13 mouse cellular contexts compared by ENCODE assay signal in genomic region chr4:136653019-136653418, GRCm38 (mm10). TPM values are rescaled to one million over a fixed set of nuclear protein-coding genes. Genes with fewer than 3 reads are reported as not detected.
DNase-seq lines count a peak whose midpoint lies in the region; ATAC-seq and TF ChIP-seq lines count a peak whose summit lies in the region.
"Had no signal": no experiment of that assay in that cellular context is flagged by ENCODE, and none has a peak within 500 bp of the region (broad histone marks: within the 10 kb centered on the region; RNA-seq: fewer than 3 reads in every experiment).

No protein-coding gene starts in this region.

- no peak overlapping the region for H3K4me2 ChIP-seq in heart, embryonic 13.5 days
- no peak overlapping the region for H3K4me2 ChIP-seq in midbrain, embryonic 12.5 days (replicated peaks)
- H3K4me2 ChIP-seq: limb, embryonic 13.5 days had no signal

- H3K36me3 ChIP-seq in heart, embryonic 13.5 days, result no peaks in the 10 kb centered on the region
- peaks cover 58% of the 10 kb centered on the region for H3K36me3 ChIP-seq in midbrain, embryonic 12.5 days

- intact Hi-C loops in heart, postnatal 10 days (cut with DNase I), result no loop called here

- peak overlapping the region; percentile 46; the same call in 1 of the 2 replicates for H3K27ac ChIP-seq in heart, embryonic 13.5 days (replicated peaks)
- H3K27ac ChIP-seq in midbrain, embryonic 12.5 days (replicated peaks), result peak overlapping the region; percentile 77
- H3K27ac ChIP-seq: limb, embryonic 13.5 days had no signal

- DNase-seq in heart, postnatal 10 days, result no peak
- DNase-seq in brain, embryonic 14.5 days (ENCODE audit: low read depth), result peak; percentile 15
- DNase-seq in Muller cell, postnatal 12 days (ENCODE audit: inconsistent ontology term), result no peak
- no peak for DNase-seq in lung, adult 2 months
- no peak for DNase-seq in gastrocnemius, postnatal 25 days
- DNase-seq: layer of hippocampus, adult 9-11 months had no signal

- H3K4me1 ChIP-seq in heart, embryonic 13.5 days, result peaks cover 29% of the 10 kb centered on the region
- H3K4me1 ChIP-seq in midbrain, embryonic 12.5 days, result peaks cover 26% of the 10 kb centered on the region
- no peaks in the 10 kb centered on the region for H3K4me1 ChIP-seq in lung, adult 2 months (ENCODE audit: control insufficient read depth, insufficient read depth, low read length)

- ATAC-seq in heart, embryonic 13.5 days (ENCODE audit: extremely low read depth, insufficient number of reproducible peaks, low FRiP score, low TSS enrichment), result no peak
- peak; percentile 30; the same call in 1 of the 2 replicates for ATAC-seq in granulocyte monocyte progenitor cell, adult 5-6 weeks (replicated peaks; ENCODE audit: poor library complexity, severe bottlenecking)
- no peak for ATAC-seq in midbrain, embryonic 12.5 days (ENCODE audit: low FRiP score, low read depth)
- ATAC-seq: CD4-positive, CD25-positive, alpha-beta regulatory T cell, adult 4 months had no signal

- peaks cover 32% of the 10 kb centered on the region for H3K27me3 ChIP-seq in heart, embryonic 13.5 days (replicated peaks)
- H3K27me3 ChIP-seq in midbrain, embryonic 12.5 days, result no peaks in the 10 kb centered on the region
- H3K27me3 ChIP-seq: limb, embryonic 13.5 days had no signal

- no peak for TF ChIP-seq POLR2A in brain, embryonic 14.5 days (IDR thresholded peaks at IDR 0.05; ENCODE audit: borderline replicate concordance, extremely low read depth, insufficient read depth, insufficient read length, poor library complexity, severe bottlenecking)
- TF ChIP-seq POLR2A in lung, adult 2 months (IDR thresholded peaks at IDR 0.05; ENCODE audit: borderline replicate concordance, extremely low read depth, low read depth, low read length), result no peak

- WGBS in heart, embryonic 13.5 days, result 60% methylated on average over 6 of the region's 6 CpGs
- 55% methylated on average over 6 of the region's 6 CpGs for WGBS in midbrain, embryonic 12.5 days
- 50% methylated on average over 6 of the region's 6 CpGs for WGBS in lung, adult 2 months

- H3K4me3 ChIP-seq in heart, embryonic 13.5 days, result no peak overlapping the region
- H3K4me3 ChIP-seq in midbrain, embryonic 12.5 days, result no peak overlapping the region
- H3K4me3 ChIP-seq in lung, adult 2 months (replicated peaks; ENCODE audit: extremely low read depth, low read depth, low read length), result no peak overlapping the region
- H3K4me3 ChIP-seq: limb, embryonic 13.5 days had no signal

- no peak for TF ChIP-seq CTCF in brain, embryonic 14.5 days (IDR thresholded peaks at IDR 0.05; ENCODE audit: borderline replicate concordance, extremely low read depth, insufficient read depth, insufficient read length)
- TF ChIP-seq CTCF in lung, adult 2 months (IDR thresholded peaks at IDR 0.05; ENCODE audit: insufficient read depth, low read length), result no peak

- H3K9me3 ChIP-seq in heart, embryonic 13.5 days, result no peaks in the 10 kb centered on the region
- H3K9me3 ChIP-seq in midbrain, embryonic 12.5 days, result no peaks in the 10 kb centered on the region
- H3K9me3 ChIP-seq: limb, embryonic 13.5 days had no signal

- H3K9ac ChIP-seq in heart, embryonic 13.5 days, result no peak overlapping the region
- H3K9ac ChIP-seq in midbrain, embryonic 12.5 days (replicated peaks), result no peak overlapping the region
- H3K9ac ChIP-seq: limb, embryonic 13.5 days had no signal

RNA-seq across cellular contexts. Expression of gene Lactbl1, which starts 30.6 kb away (rescaled TPM):
- not detected in 2 replicates for polyA plus RNA-seq in heart, embryonic 13.5 days (2015; fragmentation: Nextera tagmentation; extraction: Ambion mirVana)
- total RNA-seq in heart, postnatal 10 days (2021), result not detected
- polyA plus RNA-seq in brain, embryonic 14.5 days (2012; rRNA removed), result 0.06 and 0.08 TPM in 2 replicates
- 0.36 TPM in 1 of 2 replicates, not detected in the other for total RNA-seq in granulocyte monocyte progenitor cell, adult 5-6 weeks (2014; fragmentation: Nextera tagmentation)
- total RNA-seq in granulocyte monocyte progenitor cell, adult 5-6 weeks (2017), result 0.09 TPM in 1 of 2 replicates, not detected in the other
- polyA plus RNA-seq in midbrain, embryonic 12.5 days (2016; fragmentation: Nextera tagmentation; extraction: Ambion mirVana), result 0.05 and 0.12 TPM in 2 replicates
- 0.05 and 0.07 TPM in 2 replicates for polyA plus RNA-seq in lung, adult 2 months (2012; rRNA removed)
- not detected for total RNA-seq in gastrocnemius, postnatal 25 days (2021)
- polyA plus RNA-seq: intestine, embryonic 14.5 days had no signal

RNA-seq across cellular contexts. Expression of gene Tex46, which starts 42.8 kb away (rescaled TPM):
- polyA plus RNA-seq in heart, embryonic 13.5 days (2015; fragmentation: Nextera tagmentation; extraction: Ambion mirVana), result not detected in 2 replicates
- not detected for total RNA-seq in heart, postnatal 10 days (2021)
- polyA plus RNA-seq in brain, embryonic 14.5 days (2012; rRNA removed), result not detected in 2 replicates
- not detected in 2 replicates for total RNA-seq in granulocyte monocyte progenitor cell, adult 5-6 weeks (2014; fragmentation: Nextera tagmentation)
- total RNA-seq in granulocyte monocyte progenitor cell, adult 5-6 weeks (2017), result not detected in 2 replicates
- polyA plus RNA-seq in midbrain, embryonic 12.5 days (2016; fragmentation: Nextera tagmentation; extraction: Ambion mirVana), result not detected in 2 replicates
- not detected in 2 replicates for polyA plus RNA-seq in lung, adult 2 months (2012; rRNA removed)
- not detected for total RNA-seq in gastrocnemius, postnatal 25 days (2021)
- polyA plus RNA-seq: CD4-positive, CD25-positive, alpha-beta regulatory T cell, adult 4 months; cortical plate, adult 2 months; intestine, embryonic 14.5 days; limb, embryonic 13.5 days had no signal

RNA-seq across cellular contexts. Expression of gene Kdm1a, which starts 50.5 kb away (rescaled TPM):
- 25.1 and 27.5 TPM in 2 replicates for polyA plus RNA-seq in heart, embryonic 13.5 days (2015; fragmentation: Nextera tagmentation; extraction: Ambion mirVana)
- 10 to 100 TPM; 42.9 to 52.6 TPM for total RNA-seq in heart, postnatal 10 days (2021)
- polyA plus RNA-seq in brain, embryonic 14.5 days (2012; rRNA removed), result 203 TPM in 2 replicates
- total RNA-seq in granulocyte monocyte progenitor cell, adult 5-6 weeks (2014; fragmentation: Nextera tagmentation), result 57.8 and 60.8 TPM in 2 replicates
- 53.4 and 59.4 TPM in 2 replicates for total RNA-seq in granulocyte monocyte progenitor cell, adult 5-6 weeks (2017)
- polyA plus RNA-seq in midbrain, embryonic 12.5 days (2016; fragmentation: Nextera tagmentation; extraction: Ambion mirVana), result 113 and 128 TPM in 2 replicates
- 21.3 and 24.5 TPM in 2 replicates for polyA plus RNA-seq in lung, adult 2 months (2012; rRNA removed)
- total RNA-seq in gastrocnemius, postnatal 25 days (2021), result 10 to 100 TPM; 16.8 to 18.0 TPM
